Comparison of ENCODE assay signal across 3 mouse cellular contexts in genomic region chr14:26118150-26118549, GRCm38 (mm10). TPM values are rescaled to one million over a fixed set of nuclear protein-coding genes. Genes with fewer than 3 reads are reported as not detected.
"Had no signal": no experiment of that assay in that cellular context is flagged by ENCODE, and none has a peak within 500 bp of the region (broad histone marks: within the 10 kb centered on the region; RNA-seq: fewer than 3 reads in every experiment).

TSS of gene Duxbl2 (plus strand) at chr14:26118349.

RNA-seq across cellular contexts. Expression of gene Duxbl2, which starts in this region (rescaled TPM):
- polyA plus RNA-seq: intestine, embryonic 14.5 days; liver, embryonic 11.5 days; macrophage had no signal
